Mouse (Mus musculus) hindlimb bud, embryonic 11.5 days (tissue): ENCODE measurements around the gene Ydjc.
A peak's percentile ranks its signal among the peaks of the same experiment; 100 is the strongest.
"Not testable (repeated sequence)": the region's sequence is repeated elsewhere in the genome, so short reads cannot be mapped to it uniquely, and the experiment has no call there.

Experiments
- DNase-seq: peaks from one replicate; pipeline ENCODE4 v3.0.0-alpha.2; 2012; ENCODE audit warnings: low read depth, low spot score; ENCODE audit errors: extremely low spot score

Ydjc gene

DNA sequence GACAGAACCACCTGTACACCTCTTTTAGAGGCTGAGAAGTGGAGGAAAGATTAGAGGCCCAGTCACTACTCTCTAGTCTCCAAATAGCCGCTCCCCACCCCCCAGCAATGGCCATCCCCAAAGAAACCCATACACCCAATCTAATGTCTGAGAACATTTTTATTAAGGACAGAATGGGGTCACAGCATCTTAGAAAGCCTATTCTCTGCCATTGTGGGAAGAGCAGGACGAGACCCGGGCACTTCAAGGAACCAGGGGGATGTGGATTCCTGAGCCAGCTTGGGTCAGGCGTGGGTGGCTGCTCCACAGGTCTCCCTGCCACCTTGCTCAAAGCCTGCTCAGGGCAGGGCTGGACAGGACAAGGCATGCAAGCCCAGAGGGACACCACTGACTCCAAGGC, 7.5 kb downstream of the Ydjc start:
- DNase-seq = no peak

DNA sequence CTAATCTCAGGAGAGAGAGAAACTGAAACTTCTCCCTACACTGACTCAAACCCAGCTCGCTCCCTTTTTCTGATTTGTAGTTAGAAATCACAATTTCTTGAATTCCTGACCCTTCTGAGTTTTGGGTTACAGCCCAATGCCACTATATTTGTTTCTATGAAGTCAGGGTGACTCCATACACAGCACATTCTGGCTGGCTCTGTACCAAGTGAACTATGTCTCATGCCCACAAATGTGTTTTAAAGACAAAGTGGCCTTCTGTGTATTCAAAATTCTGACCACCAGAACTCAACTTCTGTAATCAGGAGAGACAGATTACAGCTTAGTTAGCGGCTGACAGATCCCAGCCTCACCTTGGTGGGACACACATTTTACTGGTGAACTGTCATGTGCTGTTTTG, 9.9 kb downstream of the Ydjc start:
- DNase-seq = no peak

DNA sequence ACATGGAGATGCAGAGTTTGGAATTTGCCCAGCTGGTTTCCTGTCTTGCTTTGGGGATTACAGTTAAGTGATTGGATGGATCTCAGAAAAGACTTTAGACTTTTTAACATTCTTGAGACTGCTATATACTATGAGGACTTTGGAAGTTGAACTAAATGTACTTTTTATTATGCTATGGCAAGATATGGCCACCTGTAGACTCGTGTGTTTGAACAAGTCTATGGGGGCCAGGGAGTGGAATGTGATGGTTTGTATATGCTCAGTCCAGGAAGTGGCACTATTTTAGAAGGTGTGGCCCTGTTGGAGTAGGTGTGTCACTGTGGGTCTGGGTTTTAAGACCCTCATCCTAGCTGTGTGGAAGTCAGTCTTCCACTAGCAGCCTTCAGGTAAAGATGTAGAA, 21.1 kb downstream of the Ydjc start:
- DNase-seq = not testable (repeated sequence)

DNA sequence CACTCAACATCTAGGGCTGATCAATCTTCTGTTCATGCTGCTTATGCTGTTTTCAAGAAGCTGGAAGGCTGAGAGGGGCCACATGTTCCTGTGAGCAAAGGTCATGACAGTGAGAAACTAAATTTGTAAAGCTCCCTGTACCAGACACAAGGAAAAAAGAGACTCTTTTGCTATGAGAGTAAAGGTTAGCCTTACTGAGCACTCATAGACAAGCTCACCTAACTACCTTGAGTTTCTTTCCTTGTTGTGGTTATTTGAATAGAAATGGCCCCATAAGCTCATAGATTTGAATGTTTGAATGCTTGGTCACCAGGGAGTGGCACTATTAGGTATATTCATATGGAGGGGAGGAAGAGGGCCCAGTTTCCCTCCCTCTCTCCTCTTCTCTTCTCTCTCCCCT, 22.8 kb downstream of the Ydjc start:
- no peak for DNase-seq

DNA sequence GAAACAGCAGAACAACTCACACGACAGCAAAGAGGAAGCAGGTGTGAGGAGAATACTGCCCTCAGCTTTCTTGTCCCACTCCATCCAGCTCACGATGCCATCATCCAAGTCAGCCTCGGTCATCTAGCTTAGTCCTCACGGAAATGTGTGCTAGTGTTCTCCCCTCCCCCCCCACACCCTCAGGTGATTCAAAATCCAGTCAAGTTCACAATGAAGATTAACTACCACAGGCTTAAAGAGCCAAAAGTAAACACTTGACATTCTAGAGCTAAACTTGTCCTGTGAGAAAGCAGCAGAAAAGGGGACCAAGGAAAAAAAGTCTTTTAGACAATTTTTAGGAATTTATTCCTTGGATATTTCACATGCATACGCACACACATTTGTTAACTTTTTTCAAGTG, 23.6 kb downstream of the Ydjc start:
- DNase-seq = no peak

DNA sequence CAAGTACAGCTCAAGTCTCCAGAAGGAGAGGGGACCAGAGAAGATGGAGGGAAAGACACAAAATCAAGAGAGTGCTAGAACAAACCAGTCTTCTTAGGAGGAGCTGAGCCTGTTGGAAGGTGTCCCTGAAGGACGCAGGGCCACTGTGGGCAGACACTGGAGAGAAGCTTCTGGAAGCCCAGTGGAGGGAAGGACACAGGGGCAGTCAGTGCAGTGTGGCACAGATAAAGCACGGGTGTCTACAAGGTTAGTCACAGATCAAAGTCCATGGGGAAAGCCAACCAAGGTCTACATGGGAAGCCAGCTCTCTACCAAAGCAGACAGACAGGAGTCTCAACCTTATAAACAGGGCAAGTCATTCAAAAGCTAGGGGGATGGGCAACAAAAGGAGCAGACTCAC, 31.3 kb downstream of the Ydjc start:
- no peak for DNase-seq

DNA sequence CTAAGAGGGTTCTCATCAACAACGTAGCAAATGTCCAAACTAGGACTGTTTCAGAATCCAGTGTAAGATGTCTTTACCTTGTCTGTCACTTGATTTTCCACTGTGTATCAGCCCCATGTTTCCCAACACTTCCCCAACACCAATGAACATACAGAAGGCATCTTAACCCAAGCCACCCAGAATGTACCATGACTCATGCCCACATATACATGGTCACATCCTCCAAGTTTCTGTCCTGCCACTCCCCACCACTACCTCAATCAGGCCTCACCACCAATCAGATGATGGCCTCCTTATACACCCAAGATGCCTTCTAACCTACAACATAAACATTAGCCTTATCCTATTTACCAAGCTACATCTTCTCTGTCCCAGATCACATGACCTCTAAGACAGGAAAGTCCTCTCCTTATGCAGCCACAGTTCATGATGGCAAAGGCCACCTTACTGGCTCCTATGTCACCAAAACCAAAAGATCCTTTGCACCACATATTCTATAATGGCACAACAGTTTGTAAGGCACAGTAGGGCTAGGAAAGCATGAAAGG, 33.3 kb downstream of the Ydjc start:
- no peak for DNase-seq

DNA sequence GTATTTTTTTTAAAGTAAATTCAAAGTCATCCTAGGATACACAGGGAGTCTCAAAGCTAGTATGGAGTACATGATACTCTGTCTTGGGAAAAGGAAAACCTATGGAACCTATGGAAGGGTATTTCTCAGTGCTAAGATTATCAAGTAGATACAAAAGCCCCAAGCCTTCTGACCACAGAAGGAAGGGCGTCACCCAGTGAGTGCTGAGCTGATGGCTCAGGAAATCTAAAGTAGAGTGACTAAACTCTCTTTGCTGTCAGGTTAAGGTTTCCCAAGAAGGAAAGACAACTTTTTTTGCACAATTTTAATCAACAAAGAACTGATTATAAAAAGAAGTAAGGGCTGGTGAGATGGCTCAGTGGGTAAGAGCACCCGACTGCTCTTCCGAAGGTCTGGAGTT, 35.3 kb downstream of the Ydjc start:
- DNase-seq = no peak

DNA sequence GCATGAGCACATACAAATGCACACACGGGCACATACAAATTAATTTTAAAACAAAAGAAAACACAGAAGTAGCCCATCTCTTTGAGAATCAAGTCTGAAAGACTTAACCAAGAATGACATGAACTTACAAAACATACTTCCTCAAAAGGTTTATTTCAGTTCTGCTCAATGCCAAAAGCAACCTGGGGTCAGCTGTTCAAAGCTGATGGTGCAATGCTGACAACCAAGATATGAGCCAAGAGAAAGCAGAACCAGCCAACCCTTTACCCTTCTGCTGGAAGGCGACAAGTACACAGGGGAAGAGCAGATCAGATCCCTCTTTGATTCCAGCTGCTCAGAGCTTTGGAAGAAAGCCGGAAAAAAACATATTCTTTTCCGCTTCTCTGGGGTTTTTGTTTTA, 37.0 kb downstream of the Ydjc start:
- no peak for DNase-seq

DNA sequence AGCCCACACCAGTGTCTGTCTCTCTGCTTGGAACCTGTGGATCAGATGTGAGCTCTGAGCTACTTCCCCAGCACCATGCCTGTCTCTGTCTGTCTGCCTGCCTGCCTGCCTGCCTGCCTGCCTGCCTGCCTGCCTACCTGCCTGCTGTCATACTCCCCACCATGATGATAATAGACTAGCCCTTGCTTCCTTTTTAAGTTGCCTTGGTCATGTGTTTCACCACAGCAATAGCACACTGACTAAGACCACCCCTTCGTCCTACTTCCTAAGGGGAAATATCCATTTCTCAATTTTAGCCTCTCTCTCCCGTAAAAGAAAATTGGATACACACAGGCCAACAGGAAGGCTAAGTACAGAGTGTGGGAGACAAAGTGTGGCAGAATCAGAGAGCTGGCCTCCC, 37.7 kb downstream of the Ydjc start:
- DNase-seq = no peak

DNA sequence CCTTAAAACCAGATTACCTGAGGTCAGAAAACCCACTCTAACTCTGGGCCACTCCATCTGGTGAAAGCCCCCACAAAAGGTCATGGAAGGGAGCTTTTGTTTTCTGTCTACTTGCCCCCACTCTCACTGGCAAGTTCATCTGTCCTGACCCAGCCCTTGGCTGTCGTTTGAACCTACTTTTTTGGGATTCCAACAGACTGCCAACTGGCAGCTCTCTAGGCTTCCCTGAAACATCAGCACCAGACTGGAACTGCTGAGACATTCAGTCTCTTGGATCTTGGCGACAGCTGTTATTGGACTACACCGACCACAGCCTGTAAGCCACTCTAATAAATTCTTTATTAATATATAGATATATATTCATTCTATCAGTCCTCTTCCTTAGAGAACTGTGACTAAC, 38.6 kb downstream of the Ydjc start:
- no peak for DNase-seq

DNA sequence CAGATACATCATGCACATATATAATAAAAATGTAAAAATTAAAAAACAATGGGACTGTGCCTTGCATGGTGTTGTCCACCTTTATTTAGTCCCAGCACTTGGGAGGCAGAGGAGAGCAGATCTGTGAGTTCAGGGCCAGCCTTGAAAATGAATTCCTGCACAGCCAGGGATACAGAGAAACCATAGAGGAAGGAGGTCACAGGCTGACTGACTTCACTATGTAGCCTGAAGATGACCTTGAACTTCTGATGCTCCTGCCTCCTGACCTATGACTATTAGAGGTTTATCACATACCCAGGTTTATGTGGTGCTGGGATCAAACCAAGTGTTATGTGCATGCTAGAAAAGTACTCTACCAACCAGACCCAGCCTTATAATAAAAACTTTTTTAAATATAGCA, 41.1 kb downstream of the Ydjc start:
- no peak for DNase-seq

DNA sequence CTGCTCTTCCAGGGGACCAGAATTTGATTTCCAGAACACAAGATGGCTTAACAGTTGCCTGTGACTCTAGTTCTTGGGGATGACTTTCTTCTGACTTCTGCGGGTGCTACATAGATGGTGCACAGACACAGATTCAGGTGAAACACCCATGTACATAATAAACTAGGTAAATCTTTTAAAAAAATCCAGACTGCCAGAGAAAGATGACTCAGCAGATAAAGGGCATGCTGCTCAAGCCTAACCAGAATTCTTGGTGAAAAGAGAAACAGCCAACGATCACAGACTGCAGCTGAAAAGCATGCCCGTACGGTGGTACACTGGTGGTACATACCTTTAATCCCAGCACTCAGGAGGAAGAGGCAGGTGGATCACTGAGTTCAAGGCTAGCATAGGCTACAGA, 49.4 kb downstream of the Ydjc start:
- DNase-seq = no peak

DNA sequence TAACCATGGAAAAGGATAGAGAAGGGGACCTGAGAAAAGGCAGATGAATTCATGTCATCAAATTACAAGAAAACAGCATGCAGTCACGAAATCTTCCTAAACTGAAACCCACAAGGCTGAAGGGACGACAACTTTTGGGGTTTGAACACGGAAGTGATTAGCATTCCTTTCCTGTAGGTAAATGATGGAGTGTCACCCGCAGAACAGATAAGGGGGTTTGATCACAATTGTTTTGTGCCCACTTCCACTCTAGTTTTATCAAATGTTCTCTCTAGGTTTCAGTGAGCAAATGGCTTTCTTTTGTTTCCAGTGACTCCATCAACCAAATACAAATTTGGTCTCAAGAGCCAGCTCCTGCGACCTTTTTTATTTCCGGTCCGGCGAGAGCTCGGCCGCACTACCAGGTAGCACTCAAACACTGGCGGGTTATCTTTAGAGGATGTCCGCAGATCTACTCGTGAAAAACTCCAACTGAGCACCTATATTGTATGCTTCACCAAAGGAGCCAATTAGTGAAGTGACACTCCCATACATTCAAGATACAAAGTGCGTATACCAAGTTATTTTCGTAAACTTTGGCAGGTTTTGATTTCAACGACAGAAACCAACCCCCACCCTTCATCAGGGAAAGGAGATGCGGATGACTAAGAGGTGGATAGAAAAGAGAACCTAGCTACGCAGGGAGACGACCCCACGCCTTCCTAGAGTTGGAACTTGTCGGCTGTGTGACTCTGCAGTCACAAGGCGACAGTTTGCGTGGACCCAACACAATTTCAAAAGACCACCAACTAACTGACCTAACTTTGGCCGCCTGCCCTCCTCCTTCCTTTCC, 55.9 kb downstream of the Ydjc start:
- DNase-seq = no peak

DNA sequence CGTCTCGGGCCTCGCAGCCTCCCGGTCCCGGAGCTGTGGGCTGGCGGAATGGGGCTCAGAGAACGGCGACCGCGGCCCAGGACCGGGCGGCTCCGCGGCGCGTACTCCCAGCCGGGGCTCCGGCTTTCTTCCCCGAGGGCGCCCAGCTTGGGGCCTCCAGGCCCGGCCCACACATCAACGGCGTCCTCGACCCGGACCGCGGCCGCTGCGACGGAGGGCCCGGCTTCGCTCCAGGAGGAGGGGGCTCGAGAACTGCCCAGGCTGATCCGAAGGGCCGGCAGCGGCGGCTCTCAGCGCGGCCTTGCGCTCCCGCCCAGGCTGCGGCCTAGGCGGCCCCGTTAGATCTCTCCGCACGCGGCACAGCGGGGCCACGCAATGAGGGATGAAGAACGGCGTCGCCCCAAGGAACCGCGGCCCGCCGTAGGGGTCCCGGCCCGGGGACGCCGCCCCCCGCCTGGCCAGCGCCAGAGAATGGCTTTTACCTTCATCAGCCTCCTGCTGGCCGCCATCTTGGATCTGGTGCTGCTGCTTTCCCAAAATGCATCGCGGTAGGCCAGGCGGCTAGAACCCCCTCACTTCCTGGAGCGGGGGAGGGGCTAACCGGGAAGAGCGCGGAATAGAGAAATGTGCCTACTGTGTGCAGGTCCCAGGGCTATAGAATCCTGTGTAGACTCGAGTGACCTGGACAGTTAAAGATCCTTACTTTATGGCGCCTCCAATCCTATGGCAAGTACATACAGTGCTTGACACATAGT, 56.7 kb downstream of the Ydjc start:
- DNase-seq = no peak

DNA sequence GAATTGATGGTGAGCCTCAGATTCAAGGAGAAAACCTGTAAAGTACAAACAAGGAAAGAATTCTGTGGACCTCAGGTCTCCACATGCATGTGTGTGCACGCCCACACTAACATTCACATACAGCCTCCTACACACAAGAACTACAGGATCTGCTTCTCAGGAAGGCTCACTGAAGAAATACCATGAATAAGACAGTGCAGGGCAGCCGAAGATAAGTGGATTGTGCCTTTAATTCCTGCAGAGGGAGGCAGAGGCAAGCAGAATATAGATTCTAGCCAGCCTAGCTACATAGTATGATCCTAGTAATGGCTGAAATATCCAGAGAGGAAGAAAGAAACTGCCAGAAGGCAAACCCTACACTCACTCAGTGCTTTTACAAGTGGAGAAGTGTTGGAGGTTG, 57.6 kb downstream of the Ydjc start:
- DNase-seq = no peak

DNA sequence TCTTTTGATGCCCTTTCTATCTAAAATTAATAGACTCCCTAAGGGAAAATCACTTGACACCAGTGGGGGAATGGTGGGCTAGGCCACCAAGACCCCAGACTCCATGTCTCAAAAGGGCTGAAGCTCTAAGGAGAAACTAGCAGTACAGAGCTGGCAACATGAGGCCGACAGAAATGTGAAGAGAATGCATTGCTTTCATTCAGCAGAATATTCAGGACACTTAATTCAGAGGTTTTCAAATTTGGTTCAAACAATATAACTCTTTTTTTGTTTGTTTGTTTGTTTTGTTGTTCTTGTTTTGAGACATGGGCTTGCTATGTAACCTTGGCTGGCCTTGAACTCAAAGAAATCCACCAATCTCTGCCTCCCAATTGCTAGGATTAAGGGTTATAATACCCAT, 58.1 kb downstream of the Ydjc start, which contains the start of gene Ube2l3:
Ube2l3 (minus strand) TSS at position 101 of the 400 bp plus-strand sequence.
- DNase-seq = no peak

DNA sequence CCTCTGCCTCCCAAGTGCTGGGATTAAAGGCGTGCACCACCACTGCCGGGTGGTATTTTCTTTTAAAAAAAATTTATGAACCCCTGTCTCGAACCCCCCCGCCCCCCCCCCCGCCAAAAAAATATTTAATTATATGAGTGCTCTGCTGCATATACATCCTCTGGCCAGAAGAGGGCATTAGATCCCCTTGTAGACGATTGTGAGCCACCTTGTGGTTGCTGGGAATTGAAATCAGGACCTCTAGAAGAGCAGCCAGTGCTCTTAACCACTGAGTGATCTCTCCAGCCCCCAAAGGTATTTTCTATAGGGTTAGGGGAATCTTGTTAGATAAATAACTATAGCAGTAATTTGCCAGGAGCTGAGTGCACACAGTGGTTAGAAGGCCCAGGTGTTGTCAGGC, 60.6 kb downstream of the Ydjc start:
- no peak for DNase-seq

DNA sequence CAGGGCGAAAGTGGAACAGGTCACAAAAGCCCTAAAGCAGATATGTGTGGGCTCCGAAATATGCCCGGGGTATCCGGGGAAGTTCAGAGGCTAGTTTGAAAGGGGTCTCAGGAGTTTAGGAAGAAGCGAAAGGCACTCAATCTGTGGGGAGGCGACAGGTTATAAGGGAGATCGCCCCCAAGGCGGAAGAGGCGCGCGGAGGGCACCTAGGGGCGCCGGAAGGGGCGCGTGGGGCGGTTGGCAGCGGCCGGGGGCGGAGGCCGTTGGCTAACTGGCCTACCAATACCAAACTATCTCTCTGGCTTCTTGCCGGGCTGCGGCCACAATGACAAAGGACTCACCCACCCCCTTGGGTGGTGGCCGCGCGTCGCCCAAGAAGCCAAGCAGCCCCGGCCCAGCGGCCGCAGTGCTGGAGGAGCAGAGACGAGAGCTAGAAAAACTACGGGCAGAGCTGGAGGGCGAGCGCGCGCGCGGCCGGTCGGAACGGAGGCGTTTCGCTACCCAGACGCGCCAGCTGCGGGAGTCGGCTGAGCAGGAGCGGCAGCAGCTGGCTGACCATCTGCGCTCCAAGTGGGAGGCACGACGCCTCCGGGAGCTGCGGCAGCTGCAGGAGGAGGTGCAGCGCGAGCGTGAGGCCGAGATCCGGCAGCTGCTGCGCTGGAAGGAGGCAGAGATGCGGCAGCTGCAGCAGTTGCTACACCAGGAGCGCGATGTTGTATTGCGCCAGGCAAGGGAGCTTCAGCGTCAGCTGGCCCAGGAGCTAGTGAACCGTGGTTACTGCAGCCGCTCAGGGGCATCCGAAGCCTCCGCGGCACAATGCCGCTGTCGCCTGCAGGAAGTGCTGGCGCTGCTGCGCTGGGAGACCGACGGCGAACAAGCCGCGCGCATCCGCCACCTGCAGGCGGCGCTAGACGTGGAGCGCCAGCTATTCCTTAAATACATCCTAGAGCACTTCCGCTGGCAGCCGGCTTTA, 64.3 kb downstream of the Ydjc start, which contains the start of gene Rimbp3:
Rimbp3 (plus strand) TSS at position 215 of the 973 bp plus-strand sequence.
- peak; percentile 71 for DNase-seq

DNA sequence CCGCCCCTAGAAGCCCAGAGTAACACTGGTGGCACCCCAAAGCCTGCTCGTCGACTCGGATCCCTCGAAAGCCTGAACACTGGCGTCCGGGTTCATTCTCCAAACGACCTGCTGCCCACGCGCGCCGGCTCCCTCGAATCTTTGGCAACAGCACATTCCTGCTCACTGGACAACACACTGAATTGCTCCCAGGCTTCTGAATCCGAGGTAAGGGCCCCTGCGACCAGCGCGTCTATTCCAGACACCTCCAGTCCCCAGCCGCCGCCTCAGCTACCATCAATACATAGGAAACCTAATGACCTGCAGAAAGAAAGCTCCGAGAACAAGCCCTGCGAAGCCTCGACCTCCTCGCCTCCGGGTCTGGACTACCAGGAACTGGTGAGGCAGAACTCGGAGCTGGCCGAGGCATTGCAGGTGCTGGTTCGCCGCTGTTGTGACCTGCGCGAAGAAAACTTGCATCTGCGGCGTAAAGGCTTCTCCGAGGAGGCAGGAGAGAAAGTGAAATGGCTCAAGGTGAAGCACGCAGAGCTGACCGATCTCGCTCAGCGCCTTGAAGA, 65.1 kb downstream of the Ydjc start:
- no peak for DNase-seq
